Mouse (Mus musculus) ES-Bruce4 (cell line): Measurements from ENCODE around the gene Arid5b. TPM values are rescaled to one million over a fixed set of nuclear protein-coding genes. Genes with fewer than 3 reads are reported as not detected.

Experiments used
- H3K27ac ChIP-seq: 2 replicates; pipeline ENCODE4 v1.5.1; 2012; ENCODE audit warnings: low read length, inconsistent platforms; ENCODE audit not compliant: insufficient read depth
- H3K27me3 ChIP-seq: 2 replicates; pipeline ENCODE4 v1.6.1; 2012; ENCODE audit warnings: mild to moderate bottlenecking, low read length, inconsistent platforms; ENCODE audit not compliant: control insufficient read depth, poor library complexity, insufficient read depth, severe bottlenecking
- H3K36me3 ChIP-seq: 2 replicates; pipeline ENCODE4 v1.6.1; 2012; ENCODE audit warnings: inconsistent platforms, mild to moderate bottlenecking, low read length, moderate library complexity; ENCODE audit not compliant: control insufficient read depth, poor library complexity, insufficient read depth, severe bottlenecking
- H3K4me1 ChIP-seq: one replicate; pipeline ENCODE4 v1.8.1; 2011; ENCODE audit warnings: low read length; ENCODE audit not compliant: control insufficient read depth, insufficient read depth
- H3K4me3 ChIP-seq: 2 replicates; pipeline ENCODE4 v1.5.1; 2011; ENCODE audit warnings: low read depth, mild to moderate bottlenecking, low read length
- H3K9ac ChIP-seq: 2 replicates; pipeline ENCODE4 v1.6.1; 2012; ENCODE audit warnings: low read depth, mild to moderate bottlenecking, inconsistent platforms; ENCODE audit not compliant: poor library complexity, severe bottlenecking
- H3K9me3 ChIP-seq: replicated peaks from 2 replicates; pipeline ENCODE4 v1.6.1; 2012; ENCODE audit warnings: mild to moderate bottlenecking, low read length, inconsistent platforms; ENCODE audit not compliant: control insufficient read depth, poor library complexity, insufficient read depth, severe bottlenecking
- CTCF ChIP-seq: IDR thresholded peaks from one replicate; pipeline ENCODE4 v1.8.1; 2011; ENCODE audit warnings: low read depth, low read length
- EP300 ChIP-seq: IDR thresholded peaks from 2 replicates; pipeline ENCODE4 v1.6.1; 2011; ENCODE audit warnings: low read depth, low read length; ENCODE audit not compliant: insufficient read depth
- POLR2A ChIP-seq: IDR thresholded peaks from one replicate; pipeline ENCODE4 v1.8.1; 2011; ENCODE audit warnings: low read length; ENCODE audit not compliant: insufficient read depth
- polyA plus RNA-seq: library from polyadenylated mRNA; stranded (reverse); fragments of >200 nt; gene quantifications from 2 replicates; pipeline ENCODE4 v1.2.4, GENCODE M21; 2011; ENCODE audit warnings: low read depth; ENCODE audit not compliant: missing spikeins, insufficient read depth, insufficient read length

The Arid5b gene
- polyA plus RNA-seq, 1 experiment, result 48.3 TPM

DNA sequence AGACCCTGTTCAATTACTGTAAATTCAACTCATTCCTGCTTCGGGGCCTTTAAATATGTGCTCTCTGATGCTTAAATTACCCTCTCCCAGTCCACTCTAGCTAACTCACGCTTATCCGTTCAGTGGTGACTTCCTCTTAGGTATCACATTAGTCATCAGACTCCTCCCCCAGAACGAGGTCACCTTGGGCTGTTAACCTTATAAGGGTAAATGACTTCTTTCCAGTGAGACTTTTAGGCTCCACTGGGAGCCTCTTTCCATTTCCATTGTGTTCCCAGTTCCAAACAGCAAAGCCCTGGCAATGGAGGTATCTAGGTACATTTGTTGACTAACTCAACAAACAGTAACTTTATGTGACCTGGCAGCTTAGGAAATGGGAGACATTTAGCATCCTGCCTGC is 186.7 kb downstream of the Arid5b start:
- no peaks in the 10 kb centered on the region for H3K27me3 ChIP-seq
- H3K9me3 ChIP-seq, result no peaks in the 10 kb centered on the region
- TF ChIP-seq CTCF, result no peak
- no peak for TF ChIP-seq EP300
- H3K27ac ChIP-seq, result peak overlapping the region; percentile 82
- H3K36me3 ChIP-seq, result peaks cover 30% of the 10 kb centered on the region
- no peak overlapping the region for H3K9ac ChIP-seq
- H3K4me1 ChIP-seq, result no peaks in the 10 kb centered on the region
- H3K4me3 ChIP-seq, result no peak overlapping the region

DNA sequence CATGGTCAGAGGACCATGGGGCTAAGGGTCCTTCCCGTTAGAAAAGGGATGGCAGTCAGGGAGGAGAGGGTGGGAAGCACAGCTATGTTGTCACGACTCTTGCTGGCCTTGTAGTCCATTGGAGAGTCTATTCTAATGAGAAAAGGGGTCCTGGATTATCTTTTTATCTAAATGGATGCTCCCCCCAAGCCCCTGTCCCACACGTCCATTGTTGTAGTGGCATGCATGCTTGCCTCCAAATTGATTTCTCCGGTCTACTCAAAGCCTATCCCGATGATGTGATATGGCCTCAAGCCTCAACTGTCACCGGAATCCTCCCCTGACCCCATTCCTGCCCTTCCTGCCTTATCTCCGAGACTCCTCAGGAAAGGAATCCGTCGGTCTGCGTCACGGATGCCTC is 187.5 kb downstream of the Arid5b start:
- peaks cover 21% of the 10 kb centered on the region for H3K36me3 ChIP-seq
- H3K9me3 ChIP-seq, result no peaks in the 10 kb centered on the region
- H3K4me1 ChIP-seq, result no peaks in the 10 kb centered on the region
- no peaks in the 10 kb centered on the region for H3K27me3 ChIP-seq
- H3K4me3 ChIP-seq, result no peak overlapping the region
- TF ChIP-seq EP300, result no peak
- TF ChIP-seq CTCF, result no peak
- TF ChIP-seq POLR2A, result no peak
- no peak overlapping the region for H3K27ac ChIP-seq
- no peak overlapping the region for H3K9ac ChIP-seq

DNA sequence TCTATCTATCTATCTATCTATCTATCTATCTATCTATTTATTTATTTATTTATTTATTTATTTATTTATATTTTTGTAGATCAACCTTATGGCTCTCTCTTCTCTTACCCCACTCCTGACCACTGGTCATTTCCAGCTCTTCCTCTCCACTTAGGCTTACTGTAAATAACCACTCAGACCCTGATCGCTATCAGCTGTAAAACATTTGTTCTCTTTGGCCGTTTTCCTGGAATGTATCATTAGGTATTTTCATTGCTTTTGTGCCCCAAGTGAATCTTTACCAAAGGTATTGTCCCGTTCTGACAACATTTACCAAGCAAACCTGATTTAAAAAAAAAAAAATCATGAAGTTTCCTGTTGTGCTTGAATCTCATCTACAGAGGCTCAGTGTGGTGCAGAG is 188.0 kb downstream of the Arid5b start:
- Histone ChIP-seq H3K9me3 (no peaks in the 10 kb centered on the region), H3K27ac (no peak overlapping the region), H3K36me3 (peaks cover 19% of the 10 kb centered on the region), H3K9ac (no peak overlapping the region), H3K4me1 (no peaks in the 10 kb centered on the region), H3K27me3 (no peaks in the 10 kb centered on the region), H3K4me3 (no peak overlapping the region)
- TF ChIP-seq EP300, result no peak

GRCm38 (mm10) chr10:68090197-68090535 is 188.4 kb downstream of the Arid5b start:
- TF ChIP-seq POLR2A (no peak), CTCF (no peak), EP300 (no peak)
- no peaks in the 10 kb centered on the region for H3K9me3 ChIP-seq
- H3K4me1 ChIP-seq, result no peaks in the 10 kb centered on the region
- peaks cover 15% of the 10 kb centered on the region for H3K36me3 ChIP-seq
- no peak overlapping the region for H3K4me3 ChIP-seq
- H3K9ac ChIP-seq, result no peak overlapping the region
- H3K27ac ChIP-seq, result no peak overlapping the region
- H3K27me3 ChIP-seq, result no peaks in the 10 kb centered on the region

GRCm38 (mm10) chr10:68089435-68090196 is 188.9 kb downstream of the Arid5b start:
- TF ChIP-seq EP300 (no peak), CTCF (peak; percentile 56)
- Histone ChIP-seq H3K27ac (no peak overlapping the region), H3K9ac (no peak overlapping the region)

DNA sequence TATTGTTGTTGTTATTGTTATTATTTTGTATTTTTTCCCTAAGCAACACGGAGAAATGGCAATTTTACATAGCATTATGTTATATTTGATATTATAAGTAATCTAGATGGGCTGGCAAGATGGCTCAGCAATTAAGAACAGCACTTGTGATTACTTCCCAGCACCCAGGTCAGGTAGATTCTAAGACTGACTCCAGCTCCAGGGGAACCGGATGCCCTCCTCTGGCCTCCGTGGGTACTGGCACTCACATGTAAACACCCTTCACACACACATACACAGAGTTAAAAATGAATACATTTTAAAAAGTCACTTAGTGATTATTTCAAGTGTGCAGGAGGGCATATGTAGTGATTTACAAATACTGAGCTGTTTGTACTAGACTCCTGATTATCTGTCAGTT is 190.8 kb downstream of the Arid5b start:
- Histone ChIP-seq H3K9ac (no peak overlapping the region), H3K4me3 (no peak overlapping the region)
- TF ChIP-seq POLR2A (no peak), CTCF (peak; percentile 25), EP300 (no peak)

More at GRCm38 (mm10) chr10:68089435-68090196, 188.9 kb downstream of the Arid5b start:
- Histone ChIP-seq H3K27me3 (no peaks in the 10 kb centered on the region), H3K36me3 (peaks cover 10% of the 10 kb centered on the region), H3K9me3 (no peaks in the 10 kb centered on the region), H3K4me3 (no peak overlapping the region), H3K4me1 (no peaks in the 10 kb centered on the region)

More for the DNA sequence above, 190.8 kb downstream of the Arid5b start:
- Histone ChIP-seq H3K4me1 (no peaks in the 10 kb centered on the region), H3K27ac (no peak overlapping the region), H3K9me3 (no peaks in the 10 kb centered on the region), H3K27me3 (no peaks in the 10 kb centered on the region), H3K36me3 (no peaks in the 10 kb centered on the region)
